ENCODE assay signal across 17 mouse cellular contexts in genomic region chr11:43410291-43410690, GRCm38 (mm10).
"Had no signal": no experiment of that assay in that cellular context is flagged by ENCODE, and none has a peak within 500 bp of the region (broad histone marks: within the 10 kb centered on the region; RNA-seq: fewer than 3 reads in every experiment).

No protein-coding gene starts in this region.

- H3K9me3 ChIP-seq: limb, embryonic 12.5 days; limb, embryonic 15.5 days; lung, embryonic 15.5 days had no signal

- DNase-seq: kidney, adult 9 months; kidney, postnatal 14 days; layer of hippocampus, adult 9-11 months; layer of hippocampus, postnatal 36 days; lung, adult 18-20 months; lung, postnatal 10 days; lung, postnatal 36 days; midbrain, embryonic 14.5 days; thymus, postnatal 25 days had no signal

- H3K36me3 ChIP-seq: limb, embryonic 12.5 days; limb, embryonic 15.5 days; lung, embryonic 15.5 days had no signal

- H3K4me3 ChIP-seq: layer of hippocampus, adult 2 months; left cerebral cortex, adult 2 months; limb, embryonic 12.5 days; limb, embryonic 15.5 days; lung, embryonic 15.5 days had no signal

- H3K9ac ChIP-seq: limb, embryonic 12.5 days; limb, embryonic 15.5 days; liver, embryonic 14.5 days; lung, embryonic 15.5 days had no signal

- H3K4me1 ChIP-seq: limb, embryonic 15.5 days; lung, embryonic 15.5 days had no signal

- H3K27ac ChIP-seq: layer of hippocampus, adult 2 months; left cerebral cortex, adult 2 months; limb, embryonic 12.5 days; limb, embryonic 15.5 days; liver, embryonic 14.5 days; lung, embryonic 15.5 days had no signal

- H3K27me3 ChIP-seq: limb, embryonic 12.5 days; limb, embryonic 15.5 days; lung, embryonic 15.5 days had no signal

- H3K4me2 ChIP-seq: limb, embryonic 12.5 days; limb, embryonic 15.5 days; liver, embryonic 11.5 days; lung, embryonic 15.5 days; midbrain, embryonic 11.5 days had no signal
